Mouse (Mus musculus): ENCODE data around the gene Slu7. TPM values are rescaled to one million over a fixed set of nuclear protein-coding genes. Genes with fewer than 3 reads are reported as not detected.

Slu7 gene
- total and polyA plus RNA-seq, 3 experiments = 3.8 to 27.8 (median 27.2) TPM

- WGBS = 43% methylated on average over 6 of the region's 6 CpGs
Observed at GRCm38 (mm10) chr11:43483122-43483792, 49.7 kb downstream of the Slu7 start.

GRCm38 (mm10) chr11:43484057-43484456 lies 50.5 kb downstream of the Slu7 start:
- peaks cover 15% of the 10 kb centered on the region for H3K4me1 ChIP-seq (ENCODE audit: control insufficient read depth, insufficient read depth, low read length)
- peaks cover 3% of the 10 kb centered on the region; the same call in 1 of the 2 replicates for H3K36me3 ChIP-seq (ENCODE audit: control insufficient read depth, insufficient read depth, low read length)
- peak overlapping the region; percentile 55 for H3K27ac ChIP-seq
- intact Hi-C loops (cut with DNase I) = no loop called here
- WGBS = 51% methylated on average over 4 of the region's 4 CpGs
- H3K27me3 ChIP-seq (ENCODE audit: control insufficient read depth, insufficient read depth, low read length) = no peaks in the 10 kb centered on the region
- no peak for DNase-seq
- TF ChIP-seq EP300 (IDR thresholded peaks at IDR 0.05; ENCODE audit: insufficient read depth, low read depth, low read length) = no peak
- TF ChIP-seq POLR2A (IDR thresholded peaks at IDR 0.05; ENCODE audit: insufficient read depth, low read depth, low read length) = no peak
- TF ChIP-seq CTCF (IDR thresholded peaks at IDR 0.05) = no peak
- H3K9ac ChIP-seq (ENCODE audit: low read depth, low read length) = peak overlapping the region; percentile 41; the same call in 1 of the 2 replicates
- no peak overlapping the region for H3K4me3 ChIP-seq
- no peaks in the 10 kb centered on the region for H3K79me2 ChIP-seq (replicated peaks; ENCODE audit: control insufficient read depth, insufficient read depth, low read length)

More at GRCm38 (mm10) chr11:43483122-43483792, 49.7 kb downstream of the Slu7 start:
- TF ChIP-seq CTCF (IDR thresholded peaks at IDR 0.05) = no peak
- TF ChIP-seq POLR2A (IDR thresholded peaks at IDR 0.05; ENCODE audit: insufficient read depth, low read depth, low read length) = no peak
- no peak for TF ChIP-seq EP300 (IDR thresholded peaks at IDR 0.05; ENCODE audit: insufficient read depth, low read depth, low read length)
- Histone ChIP-seq H3K4me3 (no peak overlapping the region), H3K4me1 (ENCODE audit: control insufficient read depth, insufficient read depth, low read length) (peaks cover 15% of the 10 kb centered on the region), H3K79me2 (replicated peaks; ENCODE audit: control insufficient read depth, insufficient read depth, low read length) (no peaks in the 10 kb centered on the region), H3K9ac (ENCODE audit: low read depth, low read length) (no peak overlapping the region), H3K36me3 (ENCODE audit: control insufficient read depth, insufficient read depth, low read length) (peaks cover 3% of the 10 kb centered on the region; the same call in 1 of the 2 replicates), H3K27me3 (ENCODE audit: control insufficient read depth, insufficient read depth, low read length) (no peaks in the 10 kb centered on the region), H3K27ac (peak overlapping the region; percentile 65)
- DNase-seq = peak; percentile 64 to 71
- intact Hi-C loops (cut with DNase I) = no loop called here

GRCm38 (mm10) chr11:43484652-43485051 lies 51.1 kb downstream of the Slu7 start:
- Histone ChIP-seq H3K27ac (no peak overlapping the region; the same call in 1 of the 2 replicates), H3K9ac (ENCODE audit: low read depth, low read length) (no peak overlapping the region), H3K4me1 (ENCODE audit: control insufficient read depth, insufficient read depth, low read length) (peaks cover 14% of the 10 kb centered on the region), H3K79me2 (replicated peaks; ENCODE audit: control insufficient read depth, insufficient read depth, low read length) (no peaks in the 10 kb centered on the region), H3K4me3 (no peak overlapping the region), H3K36me3 (ENCODE audit: control insufficient read depth, insufficient read depth, low read length) (peaks cover 3% of the 10 kb centered on the region; the same call in 1 of the 2 replicates), H3K27me3 (ENCODE audit: control insufficient read depth, insufficient read depth, low read length) (no peaks in the 10 kb centered on the region)
- DNase-seq = no peak
- intact Hi-C loops (cut with DNase I) = no loop called here
- WGBS = 77% methylated on average over 11 of the region's 11 CpGs
- no peak for TF ChIP-seq POLR2A (IDR thresholded peaks at IDR 0.05; ENCODE audit: insufficient read depth, low read depth, low read length)
- TF ChIP-seq EP300 (IDR thresholded peaks at IDR 0.05; ENCODE audit: insufficient read depth, low read depth, low read length) = no peak

- H3K4me3 ChIP-seq = no peak overlapping the region
- no peak overlapping the region for H3K9ac ChIP-seq (ENCODE audit: low read depth, low read length)
- intact Hi-C loops (cut with DNase I) = no loop called here
- H3K27me3 ChIP-seq (ENCODE audit: control insufficient read depth, insufficient read depth, low read length) = no peaks in the 10 kb centered on the region
- peaks cover 3% of the 10 kb centered on the region; the same call in 1 of the 2 replicates for H3K36me3 ChIP-seq (ENCODE audit: control insufficient read depth, insufficient read depth, low read length)
- TF ChIP-seq CTCF (IDR thresholded peaks at IDR 0.05) (no peak), EP300 (IDR thresholded peaks at IDR 0.05; ENCODE audit: insufficient read depth, low read depth, low read length) (no peak), POLR2A (IDR thresholded peaks at IDR 0.05; ENCODE audit: insufficient read depth, low read depth, low read length) (no peak)
- WGBS = 90% methylated on average over 9 of the region's 9 CpGs
- DNase-seq = no peak
- peaks cover 12% of the 10 kb centered on the region for H3K4me1 ChIP-seq (ENCODE audit: control insufficient read depth, insufficient read depth, low read length)
- no peak overlapping the region for H3K27ac ChIP-seq
- H3K79me2 ChIP-seq (replicated peaks; ENCODE audit: control insufficient read depth, insufficient read depth, low read length) = no peaks in the 10 kb centered on the region
Observed at GRCm38 (mm10) chr11:43485855-43486254, 52.3 kb downstream of the Slu7 start.

GRCm38 (mm10) chr11:43492663-43493062 lies 59.1 kb downstream of the Slu7 start:
- Histone ChIP-seq H3K36me3 (ENCODE audit: control insufficient read depth, insufficient read depth, low read length) (no peaks in the 10 kb centered on the region), H3K4me3 (no peak overlapping the region), H3K27me3 (ENCODE audit: control insufficient read depth, insufficient read depth, low read length) (no peaks in the 10 kb centered on the region), H3K9ac (ENCODE audit: low read depth, low read length) (no peak overlapping the region), H3K79me2 (replicated peaks; ENCODE audit: control insufficient read depth, insufficient read depth, low read length) (no peaks in the 10 kb centered on the region), H3K27ac (no peak overlapping the region), H3K4me1 (ENCODE audit: control insufficient read depth, insufficient read depth, low read length) (peaks cover 1% of the 10 kb centered on the region; the same call in 1 of the 2 replicates)
- WGBS = 40% methylated on average over 7 of the region's 7 CpGs
- no peak; the same call in 1 of the 2 replicates for TF ChIP-seq CTCF (IDR thresholded peaks at IDR 0.05)
- peak; percentile 47; the same call in 1 of the 2 replicates for TF ChIP-seq EP300 (IDR thresholded peaks at IDR 0.05; ENCODE audit: insufficient read depth, low read depth, low read length)
- intact Hi-C loops (cut with DNase I) = loop anchor here (1.0 kb wide), 1 partner anchor 40 kb away; no protein-coding TSS in a partner anchor
- DNase-seq = peak; percentile 65 to 83

GRCm38 (mm10) chr11:43493815-43494409 lies 60.4 kb downstream of the Slu7 start:
- Histone ChIP-seq H3K4me1 (ENCODE audit: control insufficient read depth, insufficient read depth, low read length) (peaks cover 1% of the 10 kb centered on the region; the same call in 1 of the 2 replicates), H3K27me3 (ENCODE audit: control insufficient read depth, insufficient read depth, low read length) (no peaks in the 10 kb centered on the region), H3K36me3 (ENCODE audit: control insufficient read depth, insufficient read depth, low read length) (no peaks in the 10 kb centered on the region), H3K79me2 (replicated peaks; ENCODE audit: control insufficient read depth, insufficient read depth, low read length) (no peaks in the 10 kb centered on the region), H3K4me3 (no peak overlapping the region), H3K27ac (no peak overlapping the region), H3K9ac (ENCODE audit: low read depth, low read length) (no peak overlapping the region)
- 27% methylated on average over 6 of the region's 6 CpGs for WGBS
- intact Hi-C loops (cut with DNase I) = loop anchor here (1.0 to 2.0 kb wide), 3 partner anchors 67 to 119 kb away; no protein-coding TSS in a partner anchor
- TF ChIP-seq CTCF (IDR thresholded peaks at IDR 0.05) (peak; percentile 79), EP300 (IDR thresholded peaks at IDR 0.05; ENCODE audit: insufficient read depth, low read depth, low read length) (peak; percentile 74; the same call in 1 of the 2 replicates), POLR2A (IDR thresholded peaks at IDR 0.05; ENCODE audit: insufficient read depth, low read depth, low read length) (no peak)
- DNase-seq = peak; percentile 64 to 79

Measured in heart, adult 2 months (tissue).